8 mouse cellular contexts compared by ENCODE assay signal in genomic region chr7:27333316-27333941, GRCm38 (mm10). TPM values are rescaled to one million over a fixed set of nuclear protein-coding genes. Genes with fewer than 3 reads are reported as not detected.
DNase-seq lines count a peak whose midpoint lies in the region; ATAC-seq and TF ChIP-seq lines count a peak whose summit lies in the region.

No protein-coding gene starts in this region.

- no peaks in the 10 kb centered on the region for H3K9me3 ChIP-seq in forebrain, embryonic 11.5 days (ENCODE audit: control insufficient read depth, low read length)
- H3K9me3 ChIP-seq in hindbrain, embryonic 15.5 days = no peaks in the 10 kb centered on the region
- H3K9me3 ChIP-seq in lung, postnatal 0 days (ENCODE audit: low read length) = no peaks in the 10 kb centered on the region

- no peaks in the 10 kb centered on the region for H3K36me3 ChIP-seq in forebrain, embryonic 11.5 days (ENCODE audit: control insufficient read depth, insufficient read depth, low read length)
- no peaks in the 10 kb centered on the region for H3K36me3 ChIP-seq in hindbrain, embryonic 15.5 days
- H3K36me3 ChIP-seq in lung, postnatal 0 days (ENCODE audit: insufficient read depth, low read length) = no peaks in the 10 kb centered on the region

- H3K27me3 ChIP-seq in forebrain, embryonic 11.5 days (ENCODE audit: control insufficient read depth, insufficient read depth, low read length) = peaks cover 70% of the 10 kb centered on the region
- H3K27me3 ChIP-seq in hindbrain, embryonic 15.5 days = peaks cover 97% of the 10 kb centered on the region
- H3K27me3 ChIP-seq in lung, postnatal 0 days (replicated peaks; ENCODE audit: insufficient read depth, low read length) = peaks cover 18% of the 10 kb centered on the region

- peak overlapping the region; percentile 41 for H3K4me3 ChIP-seq in forebrain, embryonic 11.5 days (ENCODE audit: low read depth, low read length)
- peak overlapping the region; percentile 47 for H3K4me3 ChIP-seq in hindbrain, embryonic 15.5 days
- H3K4me3 ChIP-seq in lung, postnatal 0 days (ENCODE audit: low read depth, low read length) = peak overlapping the region; percentile 51

- peak overlapping the region; percentile 45 for H3K9ac ChIP-seq in forebrain, embryonic 11.5 days (ENCODE audit: low read length)
- peak overlapping the region; percentile 50 for H3K9ac ChIP-seq in hindbrain, embryonic 15.5 days
- peak overlapping the region; percentile 57 for H3K9ac ChIP-seq in lung, postnatal 0 days (replicated peaks; ENCODE audit: low read depth)

- peak overlapping the region; percentile 70 for H3K4me2 ChIP-seq in forebrain, embryonic 11.5 days (ENCODE audit: low read depth, low read length, severe bottlenecking)
- H3K4me2 ChIP-seq in hindbrain, embryonic 15.5 days = peak overlapping the region; percentile 94
- H3K4me2 ChIP-seq in lung, postnatal 0 days (replicated peaks; ENCODE audit: low read depth, low read length) = peak overlapping the region; percentile 87

- TF ChIP-seq EP300 in lung, postnatal 0 days (IDR thresholded peaks at IDR 0.05) = no peak

- peaks cover 19% of the 10 kb centered on the region for H3K4me1 ChIP-seq in forebrain, embryonic 11.5 days (replicated peaks; ENCODE audit: control insufficient read depth, insufficient read depth, low read length)
- H3K4me1 ChIP-seq in hindbrain, embryonic 15.5 days (replicated peaks) = peaks cover 75% of the 10 kb centered on the region
- H3K4me1 ChIP-seq in lung, postnatal 0 days (ENCODE audit: insufficient read depth, low read depth, low read length) = peaks cover 14% of the 10 kb centered on the region

- ATAC-seq in forebrain, embryonic 11.5 days (replicated peaks; ENCODE audit: low FRiP score) = no peak
- ATAC-seq in hindbrain, embryonic 15.5 days (ENCODE audit: low FRiP score, low read depth) = no peak
- ATAC-seq in lung, postnatal 0 days = no peak

- peak; percentile 58 for DNase-seq in thymus, postnatal 4 days
- no peak for DNase-seq in thymus, postnatal 0 days (ENCODE audit: low spot score)
- DNase-seq in forebrain, embryonic 11.5 days (ENCODE audit: low spot score) = peak; percentile 67
- DNase-seq in lung, postnatal 0 days (ENCODE audit: low spot score) = peak; percentile 38
- no peak for DNase-seq in T-cell, adult 2 months (ENCODE audit: low spot score)
- DNase-seq in B cell, adult 2 months = no peak
- DNase-seq in right cerebral cortex, postnatal 25 days = no peak

- no peak overlapping the region for H3K27ac ChIP-seq in forebrain, embryonic 11.5 days (ENCODE audit: low read depth, low read length)
- no peak overlapping the region for H3K27ac ChIP-seq in hindbrain, embryonic 15.5 days (replicated peaks)
- peak overlapping the region; percentile 93 for H3K27ac ChIP-seq in lung, postnatal 0 days (ENCODE audit: low read length)

- peak; percentile 30 for TF ChIP-seq CTCF in lung, postnatal 0 days (IDR thresholded peaks at IDR 0.05)

- 2% methylated on average over 42 of the region's 77 CpGs for WGBS in forebrain, embryonic 11.5 days
- WGBS in hindbrain, embryonic 15.5 days = 0% methylated on average over 42 of the region's 77 CpGs
- WGBS in lung, postnatal 0 days = 1% methylated on average over 34 of the region's 77 CpGs

RNA-seq across cellular contexts. Expression of gene Ltbp4, which starts 4.1 kb away (rescaled TPM):
- polyA plus RNA-seq in thymus, postnatal 0 days (2015; fragmentation: Nextera tagmentation; extraction: Ambion mirVana) = 3.6 and 5.6 TPM in 2 replicates
- 11.9 and 13.0 TPM in 2 replicates for polyA plus RNA-seq in forebrain, embryonic 11.5 days (2014; fragmentation: Nextera tagmentation; extraction: Ambion mirVana)
- polyA plus RNA-seq in hindbrain, embryonic 15.5 days (2015; fragmentation: Nextera tagmentation; extraction: Ambion mirVana) = 12.9 and 13.9 TPM in 2 replicates
- polyA plus RNA-seq in lung, postnatal 0 days (2015; fragmentation: Nextera tagmentation; extraction: Ambion mirVana) = 99.9 and 103 TPM in 2 replicates

RNA-seq across cellular contexts. Expression of gene Shkbp1, which starts 22.4 kb away (rescaled TPM):
- polyA plus RNA-seq in thymus, postnatal 0 days (2015; fragmentation: Nextera tagmentation; extraction: Ambion mirVana) = 45.1 and 46.3 TPM in 2 replicates
- 64.3 and 67.6 TPM in 2 replicates for polyA plus RNA-seq in forebrain, embryonic 11.5 days (2014; fragmentation: Nextera tagmentation; extraction: Ambion mirVana)
- 42.8 and 46.6 TPM in 2 replicates for polyA plus RNA-seq in hindbrain, embryonic 15.5 days (2015; fragmentation: Nextera tagmentation; extraction: Ambion mirVana)
- polyA plus RNA-seq in lung, postnatal 0 days (2015; fragmentation: Nextera tagmentation; extraction: Ambion mirVana) = 31.1 and 31.2 TPM in 2 replicates

RNA-seq across cellular contexts. Expression of gene Gm20479, which starts 23.8 kb away (rescaled TPM):
- 0.44 TPM in 1 of 2 replicates, not detected in the other for polyA plus RNA-seq in thymus, postnatal 0 days (2015; fragmentation: Nextera tagmentation; extraction: Ambion mirVana)
- polyA plus RNA-seq in forebrain, embryonic 11.5 days (2014; fragmentation: Nextera tagmentation; extraction: Ambion mirVana) = not detected in 2 replicates
- polyA plus RNA-seq in hindbrain, embryonic 15.5 days (2015; fragmentation: Nextera tagmentation; extraction: Ambion mirVana) = not detected in 2 replicates
- not detected in 2 replicates for polyA plus RNA-seq in lung, postnatal 0 days (2015; fragmentation: Nextera tagmentation; extraction: Ambion mirVana)

Comparison
In these comparisons a context has a peak if more than half of its experiments do, and no peak if none do; other contexts are left out.
1. DNase-seq: peak in thymus, postnatal 4 days (single experiment), forebrain, embryonic 11.5 days (single experiment) and lung, postnatal 0 days (single experiment); none in thymus, postnatal 0 days (single experiment), T-cell, adult 2 months (single experiment), B cell, adult 2 months (0 of 2) and right cerebral cortex, postnatal 25 days (single experiment).
2. Peak in every context shown above with its lines, with median percentiles within 50 percentile points of each other: H3K4me2 ChIP-seq, H3K4me3 ChIP-seq and H3K9ac ChIP-seq.